Mouse (Mus musculus): Measurements from ENCODE around the gene Dpm1.

GRCm38 (mm10) chr2:168167781-168168180, 62.6 kb downstream of the Dpm1 start:
- TF ChIP-seq CTCF (IDR thresholded peaks at IDR 0.05; ENCODE audit: extremely low read depth, insufficient read depth, insufficient read length, insufficient replicate concordance) (no peak), POLR2A (IDR thresholded peaks at IDR 0.05; ENCODE audit: low read depth, low read length) (no peak)
